In genomic region chr4:128419988-128420617, GRCm38 (mm10) we compare ENCODE assay signal across 18 mouse cellular contexts.
DNase-seq lines count a peak whose midpoint lies in the region; ATAC-seq and TF ChIP-seq lines count a peak whose summit lies in the region.
"Had no signal": no experiment of that assay in that cellular context is flagged by ENCODE, and none has a peak within 500 bp of the region (broad histone marks: within the 10 kb centered on the region; RNA-seq: fewer than 3 reads in every experiment).

No protein-coding gene starts in this region.

- no peak overlapping the region for H3K9ac ChIP-seq in midbrain, embryonic 14.5 days (replicated peaks; ENCODE audit: low read length)
- H3K9ac ChIP-seq in hindbrain, embryonic 15.5 days: no peak overlapping the region
- H3K9ac ChIP-seq in liver, postnatal 0 days (replicated peaks): no peak overlapping the region
- H3K9ac ChIP-seq: liver, embryonic 15.5 days had no signal

- ATAC-seq in midbrain, embryonic 14.5 days (ENCODE audit: low FRiP score, low TSS enrichment): peak; percentile 40; the same call in 1 of the 2 replicates
- peak; percentile 77 for ATAC-seq in hindbrain, embryonic 15.5 days (ENCODE audit: low FRiP score, low read depth)
- ATAC-seq in liver, postnatal 0 days: no peak

- H3K4me2 ChIP-seq in midbrain, embryonic 14.5 days (ENCODE audit: low read length): no peak overlapping the region
- no peak overlapping the region for H3K4me2 ChIP-seq in hindbrain, embryonic 15.5 days
- H3K4me2 ChIP-seq in liver, postnatal 0 days (ENCODE audit: low read depth, low read length): no peak overlapping the region
- H3K4me2 ChIP-seq: liver, embryonic 15.5 days had no signal

- peak; percentile 14 for DNase-seq in embryo, embryonic 11.5 days (ENCODE audit: low read depth, low spot score)
- DNase-seq in embryo, embryonic 9.5 days (ENCODE audit: extremely low spot score): no peak
- DNase-seq in midbrain, embryonic 14.5 days: peak; percentile 28
- no peak for DNase-seq in midbrain, embryonic 10.5 days (ENCODE audit: low spot score)
- DNase-seq in cerebellum, adult 11-12 months: no peak
- no peak for DNase-seq in ovary, postnatal 36 days (ENCODE audit: low spot score)
- no peak for DNase-seq in liver, postnatal 0 days
- DNase-seq: adrenal gland, adult 8-10 months; cerebellum, adult 2 months; gastrocnemius, adult 2 months; kidney, adult 18-20 months; kidney, postnatal 4 days; lung, postnatal 14 days; right cerebral cortex, postnatal 4 days; thymus, postnatal 25 days had no signal

- H3K36me3 ChIP-seq in midbrain, embryonic 14.5 days (ENCODE audit: control insufficient read depth, insufficient read depth, low read length): 0 out of 2 replicates have a peak, but pooled peaks cover 2% of the 10 kb centered on the region
- H3K36me3 ChIP-seq in midbrain, embryonic 10.5 days: no peaks in the 10 kb centered on the region
- peaks cover 5% of the 10 kb centered on the region; the same call in 1 of the 2 replicates for H3K36me3 ChIP-seq in hindbrain, embryonic 15.5 days
- H3K36me3 ChIP-seq in liver, postnatal 0 days (replicated peaks; ENCODE audit: insufficient read depth, low read length): no peaks in the 10 kb centered on the region
- H3K36me3 ChIP-seq: liver, embryonic 15.5 days had no signal

- no peak for TF ChIP-seq CTCF in liver, postnatal 0 days (IDR thresholded peaks at IDR 0.05; ENCODE audit: low read depth)

- peaks cover 21% of the 10 kb centered on the region for H3K4me1 ChIP-seq in midbrain, embryonic 14.5 days (ENCODE audit: control insufficient read depth, insufficient read depth, low read length)
- H3K4me1 ChIP-seq in midbrain, embryonic 10.5 days: peaks cover 22% of the 10 kb centered on the region
- 0 out of 2 replicates have a peak, but pooled peaks cover 3% of the 10 kb centered on the region for H3K4me1 ChIP-seq in hindbrain, embryonic 15.5 days (replicated peaks)
- no peaks in the 10 kb centered on the region for H3K4me1 ChIP-seq in liver, postnatal 0 days (ENCODE audit: insufficient read depth)
- H3K4me1 ChIP-seq: liver, embryonic 15.5 days; megakaryocyte, embryonic 14.5 days had no signal

- TF ChIP-seq EP300 in liver, postnatal 0 days (IDR thresholded peaks at IDR 0.05; ENCODE audit: low read depth): no peak

- H3K27me3 ChIP-seq in midbrain, embryonic 14.5 days (ENCODE audit: control insufficient read depth, insufficient read depth, low read length): no peaks in the 10 kb centered on the region
- H3K27me3 ChIP-seq in midbrain, embryonic 10.5 days (ENCODE audit: low read depth, poor library complexity, severe bottlenecking): peaks cover 5% of the 10 kb centered on the region; the same call in 1 of the 2 replicates
- no peaks in the 10 kb centered on the region for H3K27me3 ChIP-seq in hindbrain, embryonic 15.5 days
- no peaks in the 10 kb centered on the region for H3K27me3 ChIP-seq in liver, postnatal 0 days (ENCODE audit: insufficient read depth, low read length)
- H3K27me3 ChIP-seq: liver, embryonic 15.5 days; megakaryocyte, embryonic 14.5 days had no signal

- H3K27ac ChIP-seq in midbrain, embryonic 14.5 days (replicated peaks; ENCODE audit: low read depth, low read length): no peak overlapping the region
- no peak overlapping the region for H3K27ac ChIP-seq in midbrain, embryonic 10.5 days (replicated peaks)
- no peak overlapping the region; the same call in 1 of the 2 replicates for H3K27ac ChIP-seq in hindbrain, embryonic 15.5 days (replicated peaks)
- H3K27ac ChIP-seq in liver, postnatal 0 days (ENCODE audit: low read depth): no peak overlapping the region
- H3K27ac ChIP-seq: gastrocnemius, adult 2 months; liver, embryonic 15.5 days had no signal

- 49% methylated on average over 7 of the region's 7 CpGs for WGBS in midbrain, embryonic 14.5 days
- 84% methylated on average over 7 of the region's 7 CpGs for WGBS in midbrain, embryonic 10.5 days
- 38% methylated on average over 7 of the region's 7 CpGs for WGBS in hindbrain, embryonic 15.5 days
- WGBS in liver, postnatal 0 days (ENCODE audit: insufficient replicate concordance): 75% methylated on average over 7 of the region's 7 CpGs

- no peaks in the 10 kb centered on the region for H3K9me3 ChIP-seq in midbrain, embryonic 14.5 days (ENCODE audit: control insufficient read depth, low read length)
- H3K9me3 ChIP-seq in midbrain, embryonic 10.5 days (replicated peaks): no peaks in the 10 kb centered on the region
- H3K9me3 ChIP-seq in hindbrain, embryonic 15.5 days: no peaks in the 10 kb centered on the region
- H3K9me3 ChIP-seq in liver, postnatal 0 days (ENCODE audit: low read length): no peaks in the 10 kb centered on the region
- H3K9me3 ChIP-seq: megakaryocyte, embryonic 14.5 days had no signal

- H3K4me3 ChIP-seq in midbrain, embryonic 14.5 days (replicated peaks; ENCODE audit: low read depth, low read length): no peak overlapping the region
- no peak overlapping the region for H3K4me3 ChIP-seq in midbrain, embryonic 10.5 days
- H3K4me3 ChIP-seq in hindbrain, embryonic 15.5 days: no peak overlapping the region
- H3K4me3 ChIP-seq in liver, postnatal 0 days (ENCODE audit: low read depth, low read length): no peak overlapping the region
- H3K4me3 ChIP-seq: gastrocnemius, adult 2 months; liver, embryonic 15.5 days; megakaryocyte, embryonic 14.5 days had no signal

Comparison
In these comparisons a context has a peak if more than half of its experiments do, and no peak if none do; other contexts are left out.
1. DNase-seq: peak in embryo, embryonic 11.5 days (single experiment) and midbrain, embryonic 14.5 days (single experiment); none in embryo, embryonic 9.5 days (single experiment), midbrain, embryonic 10.5 days (single experiment), cerebellum, adult 11-12 months (single experiment), ovary, postnatal 36 days (single experiment) and liver, postnatal 0 days (single experiment).